Mouse (Mus musculus): ENCODE measurements around the gene Agtrap. TPM values are rescaled to one million over a fixed set of nuclear protein-coding genes. Genes with fewer than 3 reads are reported as not detected.
A peak's percentile ranks its signal among the peaks of the same experiment; 100 is the strongest.

Gene Agtrap
- polyA plus RNA-seq, 1 experiment from 2014 or later: 10.4 TPM

GRCm38 (mm10) chr4:148065702-148066400 is 22.0 kb downstream of the Agtrap start:
- DNase-seq (no peak), ATAC-seq (peak; percentile 18; the same call in 1 of the 2 replicates)
- Histone ChIP-seq H3K36me3 (replicated peaks; ENCODE audit: insufficient read depth, low read length) (no peaks in the 10 kb centered on the region), H3K4me1 (ENCODE audit: insufficient read depth) (peaks cover 14% of the 10 kb centered on the region), H3K27ac (ENCODE audit: low read depth) (no peak overlapping the region), H3K9me3 (ENCODE audit: low read length) (no peaks in the 10 kb centered on the region), H3K4me3 (ENCODE audit: low read depth, low read length) (no peak overlapping the region), H3K27me3 (ENCODE audit: insufficient read depth, low read length) (no peaks in the 10 kb centered on the region), H3K9ac (replicated peaks) (no peak overlapping the region), H3K4me2 (ENCODE audit: low read depth, low read length) (no peak overlapping the region)
- no peak for TF ChIP-seq EP300 (IDR thresholded peaks at IDR 0.05; ENCODE audit: low read depth)
- peak; percentile 34 for TF ChIP-seq CTCF (IDR thresholded peaks at IDR 0.05; ENCODE audit: low read depth)
- 48% methylated on average over 6 of the region's 6 CpGs for WGBS (ENCODE audit: insufficient replicate concordance)

DNA sequence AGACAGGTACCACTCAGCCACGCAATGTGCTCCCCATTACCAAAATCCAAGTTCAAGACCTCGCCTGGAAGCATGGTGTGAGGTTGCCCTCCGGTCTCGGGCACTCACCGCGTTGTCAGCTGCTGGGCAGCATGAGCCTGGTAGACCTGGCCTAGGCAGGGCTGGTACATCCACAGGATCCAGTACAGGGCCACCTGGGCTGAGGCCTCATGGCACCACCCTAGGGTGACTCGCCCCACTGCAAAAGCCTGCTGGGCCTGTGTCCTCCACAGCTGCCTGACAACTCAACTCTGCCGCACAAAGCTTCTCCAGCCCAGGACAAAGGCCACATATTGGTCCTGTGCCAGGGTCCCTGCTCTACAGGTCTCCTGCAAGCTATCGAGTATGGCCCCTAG is 26.7 kb downstream of the Agtrap start:
- H3K4me3 ChIP-seq (ENCODE audit: low read depth, low read length): no peak overlapping the region
- no peaks in the 10 kb centered on the region for H3K27me3 ChIP-seq (ENCODE audit: insufficient read depth, low read length)
- H3K36me3 ChIP-seq (replicated peaks; ENCODE audit: insufficient read depth, low read length): peaks cover 13% of the 10 kb centered on the region
- H3K27ac ChIP-seq (ENCODE audit: low read depth): no peak overlapping the region
- no peak overlapping the region for H3K4me2 ChIP-seq (ENCODE audit: low read depth, low read length)
- H3K9me3 ChIP-seq (ENCODE audit: low read length): no peaks in the 10 kb centered on the region
- peaks cover 28% of the 10 kb centered on the region for H3K4me1 ChIP-seq (ENCODE audit: insufficient read depth)
- 83% methylated on average over 9 of the region's 9 CpGs for WGBS (ENCODE audit: insufficient replicate concordance)
- DNase-seq: no peak
- no peak for TF ChIP-seq CTCF (IDR thresholded peaks at IDR 0.05; ENCODE audit: low read depth)
- TF ChIP-seq EP300 (IDR thresholded peaks at IDR 0.05; ENCODE audit: low read depth): no peak
- no peak overlapping the region for H3K9ac ChIP-seq (replicated peaks)
- ATAC-seq: no peak

- ATAC-seq (peak; percentile 57; the same call in 1 of the 2 replicates), DNase-seq (peak; percentile 48)
- peak; percentile 80 for TF ChIP-seq CTCF (IDR thresholded peaks at IDR 0.05; ENCODE audit: low read depth)
- TF ChIP-seq EP300 (IDR thresholded peaks at IDR 0.05; ENCODE audit: low read depth): no peak
- WGBS (ENCODE audit: insufficient replicate concordance): 41% methylated on average over 13 of the region's 13 CpGs
- no peak overlapping the region for H3K27ac ChIP-seq (ENCODE audit: low read depth)
- H3K9me3 ChIP-seq (ENCODE audit: low read length): no peaks in the 10 kb centered on the region
- no peak overlapping the region for H3K4me2 ChIP-seq (ENCODE audit: low read depth, low read length)
- peaks cover 19% of the 10 kb centered on the region for H3K36me3 ChIP-seq (replicated peaks; ENCODE audit: insufficient read depth, low read length)
- no peaks in the 10 kb centered on the region for H3K27me3 ChIP-seq (ENCODE audit: insufficient read depth, low read length)
- no peak overlapping the region for H3K4me3 ChIP-seq (ENCODE audit: low read depth, low read length)
- H3K4me1 ChIP-seq (ENCODE audit: insufficient read depth): peaks cover 24% of the 10 kb centered on the region
- no peak overlapping the region for H3K9ac ChIP-seq (replicated peaks)
Measured at GRCm38 (mm10) chr4:148060120-148061085, 27.4 kb downstream of the Agtrap start.

DNA sequence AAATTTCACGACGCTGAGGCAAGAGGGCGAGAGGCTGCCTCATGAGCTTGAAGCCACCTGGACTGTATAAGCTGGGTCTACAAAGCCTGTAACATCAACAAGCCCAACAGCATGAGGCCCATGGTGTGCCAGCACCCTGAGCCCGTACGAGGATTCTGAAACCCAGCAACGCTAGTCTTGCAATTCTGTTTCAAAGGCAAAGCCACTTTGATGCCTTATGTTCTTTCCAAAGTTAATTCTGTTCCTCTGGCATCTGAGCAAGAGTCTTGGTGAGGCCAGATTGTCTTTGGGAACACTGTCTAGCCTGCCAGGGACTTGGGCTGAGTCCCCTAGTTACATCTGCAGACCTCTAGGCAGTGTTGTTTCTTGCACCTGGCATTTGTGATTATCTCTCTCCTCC is 28.8 kb downstream of the Agtrap start:
- H3K4me1 ChIP-seq (ENCODE audit: insufficient read depth): peaks cover 24% of the 10 kb centered on the region
- H3K27ac ChIP-seq (ENCODE audit: low read depth): no peak overlapping the region
- TF ChIP-seq CTCF (IDR thresholded peaks at IDR 0.05; ENCODE audit: low read depth) (no peak), EP300 (IDR thresholded peaks at IDR 0.05; ENCODE audit: low read depth) (no peak)
- H3K9me3 ChIP-seq (ENCODE audit: low read length): no peaks in the 10 kb centered on the region
- H3K9ac ChIP-seq (replicated peaks): no peak overlapping the region
- no peak overlapping the region for H3K4me3 ChIP-seq (ENCODE audit: low read depth, low read length)
- H3K36me3 ChIP-seq (replicated peaks; ENCODE audit: insufficient read depth, low read length): peaks cover 28% of the 10 kb centered on the region
- no peaks in the 10 kb centered on the region for H3K27me3 ChIP-seq (ENCODE audit: insufficient read depth, low read length)
- 84% methylated on average over 6 of the region's 6 CpGs for WGBS (ENCODE audit: insufficient replicate concordance)
- no peak overlapping the region for H3K4me2 ChIP-seq (ENCODE audit: low read depth, low read length)
- ATAC-seq (no peak), DNase-seq (no peak)

- no peak overlapping the region for H3K9ac ChIP-seq (replicated peaks)
- no peak for ATAC-seq
- H3K9me3 ChIP-seq (ENCODE audit: low read length): no peaks in the 10 kb centered on the region
- DNase-seq: no peak
- H3K4me3 ChIP-seq (ENCODE audit: low read depth, low read length): no peak overlapping the region
- 91% methylated on average over 9 of the region's 9 CpGs for WGBS (ENCODE audit: insufficient replicate concordance)
- H3K4me2 ChIP-seq (ENCODE audit: low read depth, low read length): no peak overlapping the region
- H3K4me1 ChIP-seq (ENCODE audit: insufficient read depth): peaks cover 24% of the 10 kb centered on the region
- no peaks in the 10 kb centered on the region for H3K27me3 ChIP-seq (ENCODE audit: insufficient read depth, low read length)
- no peak for TF ChIP-seq CTCF (IDR thresholded peaks at IDR 0.05; ENCODE audit: low read depth)
- no peak for TF ChIP-seq EP300 (IDR thresholded peaks at IDR 0.05; ENCODE audit: low read depth)
- H3K27ac ChIP-seq (ENCODE audit: low read depth): no peak overlapping the region
- peaks cover 33% of the 10 kb centered on the region for H3K36me3 ChIP-seq (replicated peaks; ENCODE audit: insufficient read depth, low read length)
Measured at GRCm38 (mm10) chr4:148058218-148058819, 29.5 kb downstream of the Agtrap start.
